Mouse (Mus musculus) G1E (cell line): Measurements from ENCODE around the gene Foxq1. TPM values are rescaled to one million over a fixed set of nuclear protein-coding genes. Genes with fewer than 3 reads are reported as not detected.

Experiments
- ATAC-seq: 2 replicates; pipeline ENCODE4 v1.8.0; 2016; ENCODE audit warnings: mild to moderate bottlenecking; ENCODE audit not compliant: insufficient number of reproducible peaks, poor library complexity, low FRiP score, severe bottlenecking; ENCODE audit errors: extremely low read depth
- DNase-seq: peaks from one replicate; pipeline ENCODE4 v3.0.0; 2012; ENCODE audit warnings: low spot score
- H3K27me3 ChIP-seq: 2 replicates; pipeline ENCODE4 v1.6.1; 2012; ENCODE audit warnings: mild to moderate bottlenecking, low read length, inconsistent platforms; ENCODE audit not compliant: insufficient read depth
- H3K36me3 ChIP-seq: replicated peaks from 2 replicates; pipeline ENCODE3; 2012; ENCODE audit warnings: mild to moderate bottlenecking, inconsistent platforms
- H3K4me1 ChIP-seq: 2 replicates; pipeline ENCODE4 v1.6.1; 2012; ENCODE audit warnings: low read depth, low read length, inconsistent platforms, mixed read lengths; ENCODE audit not compliant: insufficient read depth
- H3K4me3 ChIP-seq: 2 replicates; pipeline ENCODE4 v1.5.1; 2012; ENCODE audit warnings: low read depth, mild to moderate bottlenecking, inconsistent platforms, low read length, moderate library complexity, mixed read lengths
- H3K9me3 ChIP-seq: replicated peaks from 2 replicates; pipeline ENCODE4 v1.6.1; 2012; ENCODE audit warnings: inconsistent platforms
- CTCF ChIP-seq: IDR thresholded peaks from 2 replicates; pipeline ENCODE4 v1.5.1; 2012; ENCODE audit warnings: low read depth, low read length, inconsistent platforms, mixed read lengths
- GATA1 ChIP-seq: IDR thresholded peaks from 2 replicates; pipeline ENCODE4 v1.6.1; 2012; ENCODE audit warnings: borderline replicate concordance, low read length, inconsistent platforms, mixed read lengths
- GATA2 ChIP-seq: IDR thresholded peaks from 2 replicates; pipeline ENCODE4 v1.6.1; 2012; ENCODE audit warnings: low read depth, low read length, inconsistent platforms, borderline replicate concordance
- POLR2AphosphoS5 ChIP-seq: IDR thresholded peaks from 2 replicates; pipeline ENCODE4 v1.6.1; 2012; ENCODE audit warnings: low read depth, low read length, inconsistent platforms; ENCODE audit not compliant: insufficient replicate concordance
- TAL1 ChIP-seq: conservative IDR thresholded peaks from 2 replicates; pipeline ENCODE4 v1.6.1; 2012; ENCODE audit warnings: low read depth, low read length, inconsistent platforms, mixed read lengths
- polyA plus RNA-seq: library from polyadenylated mRNA; stranded (reverse); fragments of >175 nt; gene quantifications from 2 replicates; pipeline ENCODE4 v1.2.3, GENCODE M21; 2012
- total RNA-seq, 2 experiments: library from RNA; stranded (forward) in 1 of 2; stranded (reverse) in 1 of 2; fragments of 200-1000 nt in 1 of 2; fragments of >200 nt in 1 of 2; fragmentation: Nextera tagmentation in 1 of 2; gene quantifications; 2 replicates each; pipeline ENCODE4 v1.2.3; 2014 to 2017

Foxq1 gene
- total and polyA plus RNA-seq, 3 experiments = 0.05 TPM; not detected in 2

DNA sequence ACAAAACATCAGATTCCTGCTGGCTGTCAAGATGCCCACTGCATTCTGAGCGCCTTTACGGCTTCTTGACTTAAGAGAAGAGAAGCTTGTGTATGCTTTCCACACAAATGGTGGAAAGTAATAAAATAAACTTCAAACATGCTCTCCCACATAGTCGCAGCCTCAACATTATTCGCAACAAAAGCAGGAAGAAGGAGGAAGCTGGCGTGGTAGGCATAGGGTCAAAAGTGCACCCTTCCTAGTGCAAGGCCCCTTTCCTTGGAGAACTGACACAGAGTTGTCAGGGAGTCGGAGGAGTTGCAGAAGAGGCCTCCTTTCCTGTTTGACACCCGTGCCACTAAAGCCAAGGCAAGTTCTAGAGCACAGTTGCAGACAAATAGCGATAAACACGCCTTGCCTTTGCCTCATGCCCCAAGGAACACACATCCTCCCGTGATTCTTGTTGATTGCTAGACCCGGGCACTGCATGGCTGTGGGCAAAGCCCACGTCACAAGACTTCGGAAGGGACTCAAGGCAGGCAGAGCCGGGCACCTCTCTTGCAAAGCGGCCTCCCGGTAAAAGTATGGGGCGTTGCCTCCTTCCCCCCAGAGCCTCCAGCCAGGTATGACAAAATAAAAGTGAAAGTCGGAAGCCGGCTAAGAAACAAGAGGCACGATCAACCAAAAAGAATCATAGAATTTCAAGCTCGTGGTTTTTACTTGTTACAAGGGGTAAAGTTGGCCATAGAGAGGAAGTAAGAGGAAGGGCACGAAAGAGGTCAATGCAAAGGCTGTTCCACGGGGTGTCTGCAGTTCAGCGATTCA is 1.2 kb downstream of the Foxq1 start:
- H3K27me3 ChIP-seq = no peaks in the 10 kb centered on the region
- H3K4me1 ChIP-seq = no peaks in the 10 kb centered on the region
- H3K4me3 ChIP-seq = no peak overlapping the region
- H3K36me3 ChIP-seq = no peaks in the 10 kb centered on the region
- ATAC-seq (no peak), DNase-seq (no peak)
- peaks cover 24% of the 10 kb centered on the region for H3K9me3 ChIP-seq
- TF ChIP-seq POLR2AphosphoS5 = no peak
- no peak for TF ChIP-seq CTCF
- no peak for TF ChIP-seq GATA1
- no peak for TF ChIP-seq TAL1
- TF ChIP-seq GATA2 = no peak

DNA sequence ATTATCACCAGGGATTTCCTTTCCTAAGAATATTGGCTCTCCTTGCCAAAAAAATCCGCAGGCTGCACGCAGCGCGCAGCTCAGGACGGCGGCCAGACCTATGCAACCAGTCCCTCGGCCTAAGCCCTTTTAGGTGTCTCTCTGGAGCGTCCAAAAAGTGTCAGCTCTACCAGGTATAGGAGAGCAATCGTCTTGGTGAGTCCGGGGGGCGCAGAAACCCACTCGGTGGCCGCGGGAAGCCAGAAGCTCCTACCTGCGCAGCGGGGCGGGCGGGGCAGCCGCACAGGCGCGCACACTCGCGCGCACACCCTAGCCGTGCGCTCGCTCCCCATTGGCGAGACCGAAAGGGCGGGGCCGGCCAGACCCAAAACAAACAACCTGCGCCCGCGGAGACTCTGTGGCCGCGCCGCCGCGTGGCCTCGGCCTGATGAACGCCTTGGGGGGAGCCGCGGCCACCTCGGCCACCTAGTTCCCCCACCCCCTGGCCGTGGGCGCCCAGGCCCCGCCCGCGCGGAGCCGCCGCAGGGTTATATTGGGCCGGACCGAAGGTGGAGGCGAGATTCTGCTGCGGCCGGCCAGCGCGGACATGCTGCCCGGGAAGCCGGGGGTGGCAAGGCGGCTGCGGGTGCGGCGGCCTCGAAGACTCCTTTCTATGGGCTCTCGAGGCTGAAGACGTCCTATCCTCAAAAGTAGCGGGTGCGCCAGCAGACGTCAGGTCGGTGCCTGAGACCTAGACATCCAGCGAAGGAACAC is 2.0 kb downstream of the Foxq1 start:
- no peak for ATAC-seq
- Histone ChIP-seq H3K27me3 (peaks cover 4% of the 10 kb centered on the region; the same call in 1 of the 2 replicates), H3K9me3 (peaks cover 24% of the 10 kb centered on the region), H3K36me3 (no peaks in the 10 kb centered on the region), H3K4me3 (no peak overlapping the region; the same call in 1 of the 2 replicates), H3K4me1 (no peaks in the 10 kb centered on the region)
- TF ChIP-seq TAL1 = no peak
- no peak for TF ChIP-seq POLR2AphosphoS5
- no peak for TF ChIP-seq GATA1
- no peak for TF ChIP-seq GATA2
- DNase-seq = no peak

DNA sequence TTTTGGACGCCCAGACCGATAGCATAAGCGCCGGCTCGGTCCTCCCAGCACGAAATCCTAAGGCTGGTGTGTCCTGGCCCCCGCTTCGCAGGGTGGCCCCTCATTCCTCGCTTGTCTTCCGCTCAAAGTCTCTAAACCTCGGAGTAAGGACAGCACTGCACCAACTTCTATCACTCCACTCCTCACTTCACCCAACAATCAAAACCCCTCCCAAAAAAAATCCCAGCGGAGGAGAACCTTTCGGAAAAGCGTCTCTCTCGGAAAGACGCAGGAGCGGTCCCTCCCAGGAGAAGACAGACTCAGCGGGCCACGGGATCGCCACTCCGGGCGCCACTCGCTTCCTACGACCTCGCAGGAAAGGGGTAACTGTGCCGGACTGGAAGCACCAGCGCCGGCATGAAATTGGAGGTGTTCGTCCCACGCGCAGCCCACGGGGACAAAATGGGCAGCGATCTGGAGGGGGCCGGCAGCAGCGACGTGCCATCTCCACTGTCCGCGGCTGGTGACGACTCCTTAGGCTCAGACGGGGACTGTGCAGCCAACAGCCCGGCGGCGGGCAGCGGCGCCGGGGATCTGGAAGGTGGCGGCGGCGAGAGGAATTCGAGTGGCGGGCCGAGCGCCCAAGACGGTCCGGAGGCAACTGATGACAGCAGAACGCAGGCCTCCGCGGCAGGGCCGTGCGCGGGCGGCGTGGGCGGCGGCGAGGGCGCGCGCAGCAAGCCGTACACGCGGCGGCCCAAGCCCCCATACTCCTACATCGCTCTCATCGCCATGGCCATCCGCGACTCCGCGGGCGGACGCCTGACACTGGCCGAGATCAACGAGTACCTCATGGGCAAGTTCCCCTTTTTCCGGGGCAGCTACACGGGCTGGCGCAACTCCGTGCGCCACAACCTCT is 2.8 kb downstream of the Foxq1 start, which contains the start of gene A530084C06Rik:
TSS of gene A530084C06Rik (minus strand) at position 813 of the 898 bp plus-strand sequence.
- H3K9me3 ChIP-seq = peaks cover 24% of the 10 kb centered on the region
- DNase-seq (no peak), ATAC-seq (no peak)
- TF ChIP-seq GATA1 (no peak), CTCF (no peak), POLR2AphosphoS5 (no peak), TAL1 (no peak), GATA2 (no peak)
- H3K4me1 ChIP-seq = no peaks in the 10 kb centered on the region
- no peak within 1 kb of the TSS; the same call in 1 of the 2 replicates for H3K4me3 ChIP-seq
- peaks cover 4% of the 10 kb centered on the region; the same call in 1 of the 2 replicates for H3K27me3 ChIP-seq
- no peaks in the 10 kb centered on the region for H3K36me3 ChIP-seq

- no peaks in the 10 kb centered on the region for H3K4me1 ChIP-seq
- peaks cover 4% of the 10 kb centered on the region; the same call in 1 of the 2 replicates for H3K27me3 ChIP-seq
- H3K4me3 ChIP-seq = no peak overlapping the region; the same call in 1 of the 2 replicates
- no peaks in the 10 kb centered on the region for H3K36me3 ChIP-seq
- peaks cover 24% of the 10 kb centered on the region for H3K9me3 ChIP-seq
- ATAC-seq (no peak), DNase-seq (no peak)
- no peak for TF ChIP-seq POLR2AphosphoS5
- no peak for TF ChIP-seq CTCF
Measured at GRCm38 (mm10) chr13:31559419-31560144, 3.6 kb downstream of the Foxq1 start.

GRCm38 (mm10) chr13:31564394-31564793 is 8.5 kb downstream of the Foxq1 start:
- TF ChIP-seq GATA2 (no peak), CTCF (no peak), GATA1 (no peak), POLR2AphosphoS5 (no peak), TAL1 (no peak)
- Histone ChIP-seq H3K9me3 (peaks cover 6% of the 10 kb centered on the region), H3K4me3 (no peak overlapping the region), H3K27me3 (peaks cover 4% of the 10 kb centered on the region; the same call in 1 of the 2 replicates), H3K36me3 (no peaks in the 10 kb centered on the region), H3K4me1 (no peaks in the 10 kb centered on the region)
- DNase-seq (no peak), ATAC-seq (no peak)

GRCm38 (mm10) chr13:31567099-31567498 is 11.2 kb downstream of the Foxq1 start:
- Histone ChIP-seq H3K27me3 (peaks cover 4% of the 10 kb centered on the region; the same call in 1 of the 2 replicates), H3K36me3 (no peaks in the 10 kb centered on the region), H3K9me3 (no peaks in the 10 kb centered on the region), H3K4me3 (no peak overlapping the region), H3K4me1 (no peaks in the 10 kb centered on the region)
- TF ChIP-seq GATA1 (no peak), GATA2 (no peak), TAL1 (no peak), CTCF (no peak), POLR2AphosphoS5 (no peak)
- DNase-seq (no peak), ATAC-seq (no peak)
